Mouse (Mus musculus): ENCODE data around the gene Tmem59l. TPM values are rescaled to one million over a fixed set of nuclear protein-coding genes. Genes with fewer than 3 reads are reported as not detected.
"Not testable (repeated sequence)": the region's sequence is repeated elsewhere in the genome, so short reads cannot be mapped to it uniquely, and the experiment has no call there.

Gene Tmem59l
- 0.08 and 0.28 TPM in 2 replicates for polyA plus RNA-seq (2012; rRNA removed)

- DNase-seq (ENCODE audit: low spot score) = no peak
Observed at GRCm38 (mm10) chr8:70486941-70487520, at the start of gene Tmem59l. TSS of gene Tmem59l (minus strand) at chr8:70487358.

GRCm38 (mm10) chr8:70535701-70536100, 48.5 kb upstream of the Tmem59l start:
- no peak for DNase-seq (ENCODE audit: low spot score)

GRCm38 (mm10) chr8:70535221-70535620, 48.1 kb upstream of the Tmem59l start:
- DNase-seq (ENCODE audit: low spot score) = no peak

GRCm38 (mm10) chr8:70534281-70534680, 47.1 kb upstream of the Tmem59l start:
- no peak for DNase-seq (ENCODE audit: low spot score)

- no peak for DNase-seq (ENCODE audit: low spot score)
Observed at GRCm38 (mm10) chr8:70530314-70530713, 43.2 kb upstream of the Tmem59l start.

- no peak for DNase-seq (ENCODE audit: low spot score)
Observed at GRCm38 (mm10) chr8:70529741-70530161, 42.6 kb upstream of the Tmem59l start.

- DNase-seq (ENCODE audit: low spot score) = no peak
Observed at GRCm38 (mm10) chr8:70529299-70529698, 42.1 kb upstream of the Tmem59l start.

GRCm38 (mm10) chr8:70528182-70528797, 41.1 kb upstream of the Tmem59l start:
- DNase-seq (ENCODE audit: low spot score) = no peak

GRCm38 (mm10) chr8:70527512-70528181, 40.5 kb upstream of the Tmem59l start, which contains the start of the genes Fkbp8 and Kxd1:
TSS of gene Fkbp8 (plus strand) at chr8:70527724.
TSS of gene Kxd1 (minus strand) at chr8:70527956.
- DNase-seq (ENCODE audit: low spot score) = peak; percentile 97

- no peak for DNase-seq (ENCODE audit: low spot score)
Observed at GRCm38 (mm10) chr8:70527111-70527511, 40.0 kb upstream of the Tmem59l start.

GRCm38 (mm10) chr8:70522592-70523403, 35.6 kb upstream of the Tmem59l start:
- DNase-seq (ENCODE audit: low spot score) = peak; percentile 92

- no peak for DNase-seq (ENCODE audit: low spot score)
Observed at GRCm38 (mm10) chr8:70519606-70520005, 32.4 kb upstream of the Tmem59l start.

GRCm38 (mm10) chr8:70519043-70519442, 31.9 kb upstream of the Tmem59l start:
- DNase-seq (ENCODE audit: low spot score) = no peak

- DNase-seq (ENCODE audit: low spot score) = no peak
Observed at GRCm38 (mm10) chr8:70517940-70518643, 30.9 kb upstream of the Tmem59l start.

- no peak for DNase-seq (ENCODE audit: low spot score)
Observed at GRCm38 (mm10) chr8:70513441-70513840, 26.3 kb upstream of the Tmem59l start.

GRCm38 (mm10) chr8:70512253-70512903, 25.2 kb upstream of the Tmem59l start:
- DNase-seq (ENCODE audit: low spot score) = no peak

GRCm38 (mm10) chr8:70511770-70512169, 24.6 kb upstream of the Tmem59l start:
- DNase-seq (ENCODE audit: low spot score) = no peak

GRCm38 (mm10) chr8:70511174-70511573, 24.0 kb upstream of the Tmem59l start:
- not testable (repeated sequence) for DNase-seq (ENCODE audit: low spot score)

GRCm38 (mm10) chr8:70510228-70510915, 23.2 kb upstream of the Tmem59l start, which contains the start of gene Uba52:
TSS of gene Uba52 (minus strand) at chr8:70510801.
- DNase-seq (ENCODE audit: low spot score) = peak; percentile 96

GRCm38 (mm10) chr8:70509281-70509952, 22.3 kb upstream of the Tmem59l start:
- DNase-seq (ENCODE audit: low spot score) = no peak

Data from urinary bladder, adult 2 months (tissue).